Mouse (Mus musculus): Measurements from ENCODE around the gene Secisbp2l.

Secisbp2l gene

GRCm38 (mm10) chr2:125704907-125705631, 77.6 kb downstream of the Secisbp2l start:
- no peak for DNase-seq (ENCODE audit: low spot score)

- no peak for DNase-seq (ENCODE audit: low spot score)
These were observed 79.8 kb downstream of the Secisbp2l start for GRCm38 (mm10) chr2:125702851-125703250.

GRCm38 (mm10) chr2:125701606-125702005, 81.1 kb downstream of the Secisbp2l start:
- DNase-seq (ENCODE audit: low spot score) = no peak

- DNase-seq (ENCODE audit: low spot score) = no peak
These were observed 86.5 kb downstream of the Secisbp2l start for GRCm38 (mm10) chr2:125696219-125696618.

- DNase-seq (ENCODE audit: low spot score) = no peak
These were observed 87.9 kb downstream of the Secisbp2l start for GRCm38 (mm10) chr2:125694798-125695197.

GRCm38 (mm10) chr2:125692010-125692409, 90.7 kb downstream of the Secisbp2l start:
- no peak for DNase-seq (ENCODE audit: low spot score)
